Mouse (Mus musculus) limb, embryonic 10.5 days (tissue): ENCODE measurements around the gene Gm17604. TPM values are rescaled to one million over a fixed set of nuclear protein-coding genes. Genes with fewer than 3 reads are reported as not detected.

ENCODE experiments used
- DNase-seq: peaks from one replicate; pipeline ENCODE4 v3.0.0-alpha.2; 2017; ENCODE audit warnings: low spot score
- H3K27ac ChIP-seq: fragments of 300-500 bp; sonication (generic); 2 replicates; pipeline ENCODE4 v1.5.1; 2016; ENCODE audit warnings: mild to moderate bottlenecking
- H3K27me3 ChIP-seq: fragments of 300-500 bp; sonication (generic); 2 replicates; pipeline ENCODE4 v1.6.1; 2016; ENCODE audit warnings: low read depth, mild to moderate bottlenecking; ENCODE audit not compliant: poor library complexity, severe bottlenecking
- H3K36me3 ChIP-seq: fragments of 300-500 bp; sonication (generic); 2 replicates; pipeline ENCODE4 v1.6.1; 2016; ENCODE audit warnings: mild to moderate bottlenecking, moderate library complexity
- H3K4me1 ChIP-seq: fragments of 300-500 bp; sonication (generic); 2 replicates; pipeline ENCODE4 v1.6.1; 2016
- H3K4me3 ChIP-seq: fragments of 300-500 bp; sonication (generic); 2 replicates; pipeline ENCODE4 v1.5.1; 2016; ENCODE audit warnings: mild to moderate bottlenecking, moderate library complexity
- H3K9me3 ChIP-seq: fragments of 300-500 bp; sonication (generic); replicated peaks from 2 replicates; pipeline ENCODE4 v1.6.1; 2016; ENCODE audit warnings: mild to moderate bottlenecking
- WGBS: fragments of 180-500 bp; shearing (Covaris S2); methylation state at CpG from one replicate; pipeline ENCODE4 v1.1.7; 2016; 5-methylcytosine and 5-hydroxymethylcytosine counted together
- polyA plus RNA-seq: library from polyadenylated mRNA; unstranded; fragments of >200 nt; fragmentation: Nextera tagmentation; extraction: Ambion mirVana; gene quantifications from 2 replicates; pipeline ENCODE4 v1.2.1, GENCODE M21; 2016

Gm17604 gene
- not detected in 2 replicates for polyA plus RNA-seq

- no peaks in the 10 kb centered on the region for H3K4me1 ChIP-seq
- H3K4me3 ChIP-seq, result no peak within 1 kb of the TSS
- H3K9me3 ChIP-seq, result no peaks in the 10 kb centered on the region
- H3K27me3 ChIP-seq, result peaks cover 71% of the 10 kb centered on the region
- no peak for DNase-seq
- no peaks in the 10 kb centered on the region for H3K36me3 ChIP-seq
- no peak within 1 kb of the TSS for H3K27ac ChIP-seq
Observed at GRCm38 (mm10) chrX:165004779-165005324, at the start of gene Gm17604. TSS of gene Gm17604 (minus strand) at chrX:165004829.

GRCm38 (mm10) chrX:165049929-165050328 is 45.3 kb upstream of the Gm17604 start:
- Histone ChIP-seq H3K9me3 (no peaks in the 10 kb centered on the region), H3K27me3 (peaks cover 36% of the 10 kb centered on the region; the same call in 1 of the 2 replicates), H3K36me3 (no peaks in the 10 kb centered on the region), H3K4me3 (no peak overlapping the region), H3K4me1 (no peaks in the 10 kb centered on the region), H3K27ac (no peak overlapping the region)
- no peak for DNase-seq
- whole genome bisulfite sequencing, result 94% methylated on average over 1 of the region's 1 CpGs

DNA sequence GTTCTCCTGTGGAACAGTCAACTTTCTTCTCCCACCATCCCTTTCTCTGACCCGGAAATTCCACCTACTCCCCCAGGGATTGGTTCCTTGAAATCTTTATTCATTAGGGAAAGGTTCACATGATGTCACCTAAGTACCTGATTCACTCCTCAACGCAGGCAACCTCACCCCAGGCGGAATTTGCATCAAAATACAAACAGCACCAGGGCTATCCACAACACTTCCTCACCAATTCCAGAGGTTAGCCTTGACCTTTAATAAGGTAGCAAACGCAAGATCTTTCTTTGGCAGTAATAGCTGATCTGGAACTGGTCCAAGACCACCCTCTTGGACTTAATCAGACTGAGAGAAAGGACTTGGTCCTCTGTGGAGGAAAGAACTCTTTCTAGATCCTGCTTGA is 1.5 kb downstream of the Gm17604 start:
- Histone ChIP-seq H3K27ac (no peak overlapping the region), H3K27me3 (peaks cover 72% of the 10 kb centered on the region), H3K9me3 (no peaks in the 10 kb centered on the region), H3K4me3 (no peak overlapping the region), H3K36me3 (no peaks in the 10 kb centered on the region), H3K4me1 (no peaks in the 10 kb centered on the region)
- no peak for DNase-seq
- WGBS, result 32% methylated on average over 4 of the region's 4 CpGs

DNA sequence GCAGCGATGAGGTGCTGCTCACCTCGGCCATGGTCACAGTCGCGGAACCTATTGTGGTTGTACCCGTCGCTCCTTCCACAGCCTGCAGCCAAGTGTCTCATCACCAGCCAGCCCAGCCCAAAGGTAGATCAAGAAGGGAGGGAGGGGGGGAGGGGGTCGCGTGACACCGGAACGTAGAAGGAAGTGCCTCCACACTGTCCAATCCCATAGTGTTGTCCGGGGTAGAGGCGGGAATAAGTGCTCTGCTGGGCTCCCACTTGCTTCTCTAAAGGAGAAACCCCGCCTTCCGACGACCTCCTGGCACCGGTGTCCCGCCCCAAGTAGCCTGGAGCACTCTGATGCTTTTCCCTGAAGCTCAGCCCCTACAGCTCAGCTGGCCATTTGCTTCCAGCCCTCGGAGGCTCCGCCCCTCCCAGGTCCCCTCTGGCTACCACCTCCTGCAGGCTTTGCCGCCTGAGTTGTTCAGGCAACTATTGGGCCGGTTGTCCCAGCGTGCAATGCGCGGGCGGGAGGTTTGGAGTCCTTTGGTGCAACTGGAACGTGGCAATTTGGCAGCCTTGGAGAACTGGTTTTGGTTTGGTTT is 24.3 kb downstream of the Gm17604 start, which contains the start of the genes Mospd2 and Fancb:
Gene Mospd2, minus strand, starts transcription at position 183 of the 583 bp plus-strand sequence.
Gene Fancb, plus strand, starts transcription at position 400 of the 583 bp plus-strand sequence.
- H3K27ac ChIP-seq, result peak within 1 kb of the TSS; percentile 83

GRCm38 (mm10) chrX:164978866-164979265 is 25.8 kb downstream of the Gm17604 start:
- Histone ChIP-seq H3K36me3 (0 out of 2 replicates have a peak, but pooled peaks cover 4% of the 10 kb centered on the region), H3K4me3 (no peak overlapping the region), H3K9me3 (no peaks in the 10 kb centered on the region), H3K4me1 (no peaks in the 10 kb centered on the region), H3K27ac (no peak overlapping the region), H3K27me3 (peaks cover 77% of the 10 kb centered on the region)
- WGBS, result 89% methylated on average over 2 of the region's 2 CpGs
- DNase-seq, result no peak

More for the DNA sequence above, 24.3 kb downstream of the Gm17604 start, which contains the start of the genes Mospd2 and Fancb:
- DNase-seq, result peak; percentile 78
- H3K4me3 ChIP-seq, result peak within 1 kb of the TSS; percentile 59
- H3K36me3 ChIP-seq, result 0 out of 2 replicates have a peak, but pooled peaks cover 4% of the 10 kb centered on the region
- H3K9me3 ChIP-seq, result no peaks in the 10 kb centered on the region
- H3K4me1 ChIP-seq, result no peaks in the 10 kb centered on the region
- peaks cover 77% of the 10 kb centered on the region for H3K27me3 ChIP-seq
- WGBS, result 15% methylated on average over 26 of the region's 26 CpGs

DNA sequence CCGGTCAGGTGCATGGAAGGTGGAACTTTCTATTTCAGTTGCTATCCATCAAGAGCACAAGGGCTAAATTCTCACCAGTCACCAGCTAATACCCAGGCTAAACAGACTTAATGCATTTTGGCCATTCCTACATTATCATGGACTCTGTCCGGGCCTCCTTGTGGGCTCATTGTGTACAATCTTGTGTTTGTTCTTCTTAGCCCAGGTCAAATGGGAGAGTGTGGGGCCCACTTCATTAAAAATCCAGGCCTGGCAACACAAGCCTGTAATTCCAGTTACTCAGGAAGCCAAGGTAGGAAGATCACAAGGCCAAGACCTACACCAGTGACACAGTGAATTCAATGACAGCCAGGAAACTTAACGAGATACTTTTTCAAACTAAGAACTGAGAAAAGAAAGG is 33.4 kb downstream of the Gm17604 start:
- Histone ChIP-seq H3K27me3 (peaks cover 67% of the 10 kb centered on the region), H3K4me3 (no peak overlapping the region), H3K36me3 (no peaks in the 10 kb centered on the region), H3K27ac (no peak overlapping the region), H3K9me3 (no peaks in the 10 kb centered on the region), H3K4me1 (no peaks in the 10 kb centered on the region)
- 90% methylated on average over 3 of the region's 3 CpGs for WGBS
- DNase-seq, result no peak

DNA sequence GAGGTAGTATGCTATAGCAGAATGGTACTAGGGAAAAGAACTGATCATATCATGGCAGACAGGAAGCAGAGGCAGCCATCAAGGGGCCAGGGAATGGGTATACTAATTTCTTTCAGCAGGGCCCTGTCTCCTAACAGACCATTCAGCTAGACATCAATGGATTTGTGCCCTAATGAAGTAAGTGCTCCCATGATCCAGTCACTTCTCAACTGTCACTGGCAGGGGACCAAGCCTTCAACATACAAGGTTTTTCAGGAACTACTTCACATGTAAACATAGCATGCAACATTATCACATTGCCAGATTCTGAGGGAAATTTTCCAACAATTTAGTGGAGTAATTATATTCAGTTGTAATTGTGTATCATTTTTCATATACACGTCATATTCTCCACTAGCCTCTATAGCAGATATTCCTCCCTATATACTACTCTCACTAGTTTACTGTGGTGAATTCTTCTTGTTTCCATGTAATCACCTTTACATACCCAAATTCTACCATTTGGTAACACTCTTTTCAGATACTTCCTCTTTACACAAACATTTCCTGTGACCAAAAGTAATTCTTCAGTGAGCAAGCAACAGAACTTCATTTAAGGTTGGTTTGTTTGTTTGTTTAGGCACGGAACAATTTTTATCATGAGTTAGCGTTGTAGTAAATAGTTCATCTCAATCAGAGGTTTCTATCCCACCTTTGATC is 38.7 kb downstream of the Gm17604 start:
- Histone ChIP-seq H3K36me3 (peaks cover 15% of the 10 kb centered on the region), H3K4me3 (no peak overlapping the region), H3K9me3 (no peaks in the 10 kb centered on the region), H3K27ac (no peak overlapping the region), H3K27me3 (peaks cover 66% of the 10 kb centered on the region), H3K4me1 (no peaks in the 10 kb centered on the region)
- 89% methylated on average over 3 of the region's 3 CpGs for WGBS
- no peak for DNase-seq

Other genes with a start within 250 kb of the Gm17604 start
- gene Mospd2, start 24.5 kb downstream of the Gm17604 start, polyA plus RNA-seq, result 12.5 and 14.1 TPM in 2 replicates
- gene Fancb, start 24.2 kb downstream of the Gm17604 start, polyA plus RNA-seq, result 11.0 and 12.2 TPM in 2 replicates